Mouse (Mus musculus) small intestine, adult 10 weeks (tissue): ENCODE results near the gene Ccdc155. TPM values are rescaled to one million over a fixed set of nuclear protein-coding genes. Genes with fewer than 3 reads are reported as not detected.

Source experiments
- polyA plus RNA-seq: library from polyadenylated mRNA; stranded (reverse); fragments of 350-450 nt; fragmentation: Illumina TruSeq; extraction: RNeasy Lipid Tissue Mini Kit (QIAGEN cat#74804); gene quantifications from one replicate; pipeline ENCODE4 v1.2.3, GENCODE M21; 2014; ENCODE audit warnings: low replicate concordance

The Ccdc155 gene
- polyA plus RNA-seq = not detected

GRCm38 (mm10) chr7:45204380-45205143 lies at the start of gene Ccdc155:
TSS of gene Ccdc155 (minus strand) at chr7:45204892.

GRCm38 (mm10) chr7:45240633-45241388 lies 36.1 kb upstream of the Ccdc155 start, which contains the start of gene Slc6a16:
TSS of gene Slc6a16 (plus strand) at chr7:45241085.

GRCm38 (mm10) chr7:45238723-45239496 lies 34.2 kb upstream of the Ccdc155 start, which contains the start of gene Cd37:
TSS of gene Cd37 (minus strand) at chr7:45239115.

DNA sequence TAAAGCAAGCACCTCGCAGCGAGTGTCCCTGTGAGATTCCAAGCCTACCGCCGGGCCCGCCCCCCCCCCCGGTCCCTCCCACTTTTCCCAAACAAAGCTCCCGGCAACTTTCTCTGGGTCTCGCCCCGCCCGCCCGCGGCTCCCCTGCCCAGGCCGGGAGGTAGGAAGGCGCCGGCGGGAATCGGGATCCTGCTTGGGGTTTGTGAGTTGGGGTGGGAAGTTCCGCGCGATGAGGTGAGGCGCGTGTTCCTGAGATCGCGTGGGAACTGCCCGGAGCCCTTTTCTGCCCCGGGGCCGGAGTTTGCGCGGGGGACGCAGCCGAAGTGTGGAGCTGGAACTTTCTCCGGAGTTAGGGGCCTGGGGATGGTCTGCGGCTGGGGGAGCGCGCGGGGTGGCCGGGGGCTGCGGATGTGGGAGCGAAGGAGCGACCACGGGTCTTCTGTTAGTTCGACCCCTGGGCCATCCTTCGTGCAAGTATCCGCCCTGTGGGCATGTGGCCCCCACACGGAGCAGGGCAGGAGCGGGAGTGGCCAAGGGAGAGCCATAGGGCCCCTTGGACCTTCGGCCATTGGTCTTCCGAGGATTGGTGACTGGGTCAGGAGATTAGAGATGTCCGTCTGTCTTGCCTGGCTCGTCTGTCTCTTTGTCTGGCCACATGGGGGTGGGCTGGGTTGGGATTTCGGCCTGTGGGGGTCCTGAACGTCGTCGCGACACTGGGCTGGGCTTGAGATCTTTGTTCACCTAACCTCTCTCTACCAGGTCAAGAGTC lies 11.2 kb upstream of the Ccdc155 start, which contains the start of gene Tead2:
Gene Tead2 (plus strand): TSS at position 81 of the 769 bp plus-strand sequence.

GRCm38 (mm10) chr7:45211851-45212251 lies 7.2 kb upstream of the Ccdc155 start, which contains the start of gene Dkkl1:
TSS of gene Dkkl1 (minus strand) at chr7:45212147.

GRCm38 (mm10) chr7:45180896-45181477 lies 23.7 kb downstream of the Ccdc155 start, which contains the start of gene Pth2:
TSS of gene Pth2 (plus strand) at chr7:45180995.

DNA sequence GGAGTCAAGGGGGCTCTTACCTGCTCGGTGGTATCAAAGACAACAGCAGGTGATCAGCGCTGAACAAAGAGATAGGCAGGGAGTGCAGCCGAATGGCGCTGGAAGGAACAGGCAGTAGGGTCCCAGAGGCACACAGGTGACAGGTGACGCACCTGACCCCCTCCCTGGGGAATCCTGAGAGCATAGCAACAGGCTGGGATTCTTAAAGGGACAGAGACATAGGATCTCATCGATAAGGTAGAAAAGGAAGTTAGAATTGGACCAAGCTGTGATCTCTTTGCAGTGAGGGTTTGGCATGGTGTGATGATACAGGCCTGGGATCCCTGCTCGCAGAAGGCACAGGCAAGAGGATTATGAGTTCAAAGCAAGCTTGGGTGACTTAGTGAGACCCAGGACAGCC lies 25.2 kb downstream of the Ccdc155 start, which contains the start of gene Gfy:
Gene Gfy (minus strand): TSS at position 101 of the 400 bp plus-strand sequence.

GRCm38 (mm10) chr7:45163735-45164490 lies 40.8 kb downstream of the Ccdc155 start, which contains the start of gene Slc17a7:
TSS of gene Slc17a7 (plus strand) at chr7:45163949.

GRCm38 (mm10) chr7:45154096-45154992 lies 50.3 kb downstream of the Ccdc155 start, which contains the start of the genes Pih1d1 and Aldh16a1:
TSS of gene Pih1d1 (plus strand) at chr7:45154303.
TSS of gene Aldh16a1 (minus strand) at chr7:45154584.

DNA sequence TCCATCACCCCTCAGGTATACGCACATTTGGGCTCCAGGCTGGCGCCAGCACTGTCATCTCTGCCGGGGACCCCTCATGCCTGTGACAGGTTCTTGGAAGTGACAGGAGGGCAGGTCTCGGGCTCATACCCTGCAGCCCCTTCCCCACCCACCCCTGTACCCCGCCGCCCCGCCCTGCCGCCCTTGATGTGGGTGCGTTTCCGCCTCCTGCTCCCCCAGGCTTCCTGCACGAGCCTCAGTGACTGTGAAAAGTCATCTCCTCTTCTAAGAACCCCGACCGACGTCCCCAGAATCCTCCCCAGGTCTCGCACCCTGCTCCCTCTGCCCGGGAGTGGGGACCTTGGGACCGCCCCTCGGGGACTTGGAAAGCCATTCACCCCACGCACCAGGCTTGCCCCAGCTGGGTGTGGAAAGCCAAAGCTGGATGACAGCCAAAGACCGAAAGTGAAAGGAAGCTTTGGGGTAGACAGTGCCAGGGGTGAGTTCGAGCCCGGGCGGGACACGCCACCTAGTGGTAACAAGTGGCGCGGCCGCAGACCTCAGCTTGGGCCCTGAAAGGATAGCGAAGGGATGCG lies 68.6 kb downstream of the Ccdc155 start, which contains the start of the genes Gm45713 and Flt3l:
Gene Gm45713 (minus strand): TSS at position 239 of the 575 bp plus-strand sequence.
Gene Flt3l (minus strand): TSS at position 440 of the 575 bp plus-strand sequence.

Other genes starting within 250 kb of the Ccdc155 start
- 0.15 TPM for gene Cpt1c, start 230.0 kb downstream of the Ccdc155 start, polyA plus RNA-seq
- 2.3 TPM for gene Prmt1, start 218.3 kb downstream of the Ccdc155 start, polyA plus RNA-seq
- 11.1 TPM for gene Irf3, start 207.2 kb downstream of the Ccdc155 start, polyA plus RNA-seq
- gene Bcl2l12, start 206.2 kb downstream of the Ccdc155 start, polyA plus RNA-seq = not detected
- gene Scaf1, start 188.5 kb downstream of the Ccdc155 start, polyA plus RNA-seq = 2.0 TPM
- 1.1 TPM for gene Rras, start 186.9 kb downstream of the Ccdc155 start, polyA plus RNA-seq
- gene Prr12, start 152.0 kb downstream of the Ccdc155 start, polyA plus RNA-seq = not detected
- gene Nosip, start 142.5 kb downstream of the Ccdc155 start, polyA plus RNA-seq = 4.6 TPM
- 9.4 TPM for gene Prrg2, start 142.2 kb downstream of the Ccdc155 start, polyA plus RNA-seq
- not detected for gene Rcn3, start 112.7 kb downstream of the Ccdc155 start, polyA plus RNA-seq
- gene Fcgrt, start 101.0 kb downstream of the Ccdc155 start, polyA plus RNA-seq = 3.7 TPM
- 126 TPM for gene Rps11, start 80.5 kb downstream of the Ccdc155 start, polyA plus RNA-seq
- gene Rpl13a, start 76.1 kb downstream of the Ccdc155 start, polyA plus RNA-seq = 181 TPM
- not detected for gene Gm45713, start 68.7 kb downstream of the Ccdc155 start, polyA plus RNA-seq
- gene Flt3l, start 68.5 kb downstream of the Ccdc155 start, polyA plus RNA-seq = 13.9 TPM
- gene Pih1d1, start 50.6 kb downstream of the Ccdc155 start, polyA plus RNA-seq = not detected
- 13.8 TPM for gene Aldh16a1, start 50.3 kb downstream of the Ccdc155 start, polyA plus RNA-seq
- gene Slc17a7, start 40.9 kb downstream of the Ccdc155 start, polyA plus RNA-seq = not detected
- not detected for gene Gfy, start 25.3 kb downstream of the Ccdc155 start, polyA plus RNA-seq
- not detected for gene Pth2, start 23.9 kb downstream of the Ccdc155 start, polyA plus RNA-seq
- not detected for gene Dkkl1, start 7.3 kb upstream of the Ccdc155 start, polyA plus RNA-seq
- gene Tead2, start 10.9 kb upstream of the Ccdc155 start, polyA plus RNA-seq = 1.7 TPM
- gene Cd37, start 34.2 kb upstream of the Ccdc155 start, polyA plus RNA-seq = 2.0 TPM
- gene Slc6a16, start 36.2 kb upstream of the Ccdc155 start, polyA plus RNA-seq = not detected
- not detected for gene Slc6a21, start 72.6 kb upstream of the Ccdc155 start, polyA plus RNA-seq
- gene Trpm4, start 128.9 kb upstream of the Ccdc155 start, polyA plus RNA-seq = 3.0 TPM
- not detected for gene Hrc, start 130.4 kb upstream of the Ccdc155 start, polyA plus RNA-seq
- not detected for gene Ppfia3, start 162.1 kb upstream of the Ccdc155 start, polyA plus RNA-seq
- not detected for gene Lin7b, start 165.7 kb upstream of the Ccdc155 start, polyA plus RNA-seq
- gene Snrnp70, start 190.8 kb upstream of the Ccdc155 start, polyA plus RNA-seq = 55.6 TPM
- gene Kcna7, start 200.8 kb upstream of the Ccdc155 start, polyA plus RNA-seq = not detected
- not detected for gene Ntf5, start 208.8 kb upstream of the Ccdc155 start, polyA plus RNA-seq
- gene Lhb, start 215.9 kb upstream of the Ccdc155 start, polyA plus RNA-seq = not detected
- 1.0 TPM for gene Gys1, start 230.0 kb upstream of the Ccdc155 start, polyA plus RNA-seq
- not detected for gene Ruvbl2, start 233.2 kb upstream of the Ccdc155 start, polyA plus RNA-seq